Mouse (Mus musculus): Measurements from ENCODE around the gene Pex19. TPM values are rescaled to one million over a fixed set of nuclear protein-coding genes. Genes with fewer than 3 reads are reported as not detected.

Pex19 gene
- polyA plus RNA-seq, 1 experiment from 2014 or later, result 112 TPM

DNA sequence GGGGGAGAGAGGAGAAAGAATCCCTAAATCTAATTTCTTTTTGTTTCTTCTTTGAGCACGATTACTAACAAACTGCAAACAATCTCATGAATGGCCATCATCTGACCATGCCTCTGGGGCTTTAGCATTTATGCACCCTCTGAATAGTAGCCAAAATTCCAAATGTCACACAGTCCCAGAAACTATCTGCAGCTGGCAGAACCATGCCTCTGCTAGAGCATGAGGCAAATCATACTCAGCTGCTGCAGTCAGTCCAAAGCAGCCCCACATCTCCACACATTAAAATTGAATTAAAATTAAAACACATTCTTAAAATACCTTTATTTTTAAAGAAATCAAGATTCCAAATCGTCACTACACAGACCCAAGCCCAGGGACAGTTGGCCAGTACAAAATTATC is 13.6 kb downstream of the Pex19 start:
- H3K4me2 ChIP-seq, result no peak overlapping the region
- H3K27ac ChIP-seq, result no peak overlapping the region
- H3K4me3 ChIP-seq (replicated peaks), result no peak overlapping the region
- H3K4me1 ChIP-seq, result no peaks in the 10 kb centered on the region
- no peaks in the 10 kb centered on the region for H3K9me3 ChIP-seq
- H3K36me3 ChIP-seq, result peaks cover 5% of the 10 kb centered on the region; the same call in 1 of the 2 replicates
- ATAC-seq (ENCODE audit: insufficient read depth, low FRiP score, low read depth), result no peak
- 75% methylated on average over 2 of the region's 2 CpGs for WGBS
- no peaks in the 10 kb centered on the region for H3K27me3 ChIP-seq (replicated peaks)
- H3K9ac ChIP-seq, result no peak overlapping the region

DNA sequence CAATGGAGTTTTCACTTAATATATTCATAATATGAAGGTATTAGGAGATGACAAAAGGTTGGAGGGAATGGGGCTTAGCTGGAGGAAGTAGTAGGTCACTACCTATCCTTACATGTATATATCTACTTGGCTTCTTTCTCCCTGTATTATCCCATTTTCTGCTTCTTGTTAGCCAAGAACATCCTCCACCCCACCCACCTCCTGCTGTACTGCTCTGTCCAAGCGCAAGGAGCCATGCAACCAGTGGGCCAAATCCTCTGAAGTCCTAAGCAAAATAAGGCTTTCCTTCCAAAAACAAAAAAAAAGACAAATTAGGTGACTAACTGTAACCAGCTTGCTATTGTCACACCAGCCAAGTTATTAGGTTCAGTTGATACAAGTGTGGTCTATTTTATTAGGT is 14.3 kb downstream of the Pex19 start:
- H3K9ac ChIP-seq, result no peak overlapping the region
- H3K27ac ChIP-seq, result no peak overlapping the region
- no peak overlapping the region for H3K4me3 ChIP-seq (replicated peaks)
- no peak for ATAC-seq (ENCODE audit: insufficient read depth, low FRiP score, low read depth)
- WGBS, result 88% methylated on average over 1 of the region's 1 CpGs
- no peaks in the 10 kb centered on the region for H3K27me3 ChIP-seq (replicated peaks)
- peaks cover 1% of the 10 kb centered on the region; the same call in 1 of the 2 replicates for H3K36me3 ChIP-seq
- H3K4me2 ChIP-seq, result no peak overlapping the region
- no peaks in the 10 kb centered on the region for H3K9me3 ChIP-seq
- H3K4me1 ChIP-seq, result no peaks in the 10 kb centered on the region

DNA sequence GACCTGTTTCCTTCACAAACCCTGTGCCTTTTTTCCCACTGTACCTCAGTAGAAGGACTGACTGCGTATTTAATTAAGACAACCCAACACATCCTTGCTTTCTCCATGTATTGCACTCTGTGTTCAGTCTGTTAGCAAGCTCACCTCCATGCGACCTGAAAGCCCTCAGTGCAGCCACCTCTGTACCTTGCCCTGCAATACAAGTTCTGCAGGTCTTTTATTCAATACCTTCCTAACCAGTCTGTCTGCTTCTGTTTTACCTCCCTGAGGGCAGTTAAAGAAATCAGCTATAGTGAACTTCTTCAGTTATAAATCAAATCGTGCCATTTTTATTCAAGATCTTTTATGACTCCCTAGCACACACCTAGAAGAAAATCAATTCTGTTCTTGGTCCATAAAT is 15.0 kb downstream of the Pex19 start:
- 68% methylated on average over 3 of the region's 3 CpGs for WGBS
- Histone ChIP-seq H3K4me3 (replicated peaks) (no peak overlapping the region), H3K27ac (peak overlapping the region; percentile 36; the same call in 1 of the 2 replicates), H3K9me3 (no peaks in the 10 kb centered on the region), H3K36me3 (no peaks in the 10 kb centered on the region), H3K9ac (no peak overlapping the region), H3K4me1 (no peaks in the 10 kb centered on the region), H3K4me2 (no peak overlapping the region), H3K27me3 (replicated peaks) (no peaks in the 10 kb centered on the region)
- ATAC-seq (ENCODE audit: insufficient read depth, low FRiP score, low read depth), result peak; percentile 75

DNA sequence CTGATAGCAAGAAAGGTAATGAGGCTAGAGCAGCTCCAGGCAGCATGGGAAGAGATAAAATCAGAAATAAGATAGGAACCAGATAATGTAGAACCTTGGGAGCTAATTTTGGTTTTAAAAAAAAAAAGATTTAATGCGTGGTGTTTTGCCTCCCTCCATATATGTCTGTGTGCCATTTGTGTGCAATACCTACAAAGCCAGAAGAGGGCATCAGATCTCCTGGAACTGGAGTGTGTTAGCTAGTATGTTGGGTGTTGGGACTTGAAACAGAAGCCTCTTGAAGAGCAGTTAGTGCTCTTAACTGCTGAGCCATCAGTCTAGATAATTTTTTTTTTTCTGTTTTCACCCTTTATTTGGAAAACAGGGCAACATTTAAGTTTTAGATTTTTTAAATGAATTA is 17.0 kb downstream of the Pex19 start:
- no peaks in the 10 kb centered on the region for H3K4me1 ChIP-seq
- 25% methylated on average over 1 of the region's 1 CpGs for WGBS
- no peak overlapping the region for H3K4me2 ChIP-seq
- ATAC-seq (ENCODE audit: insufficient read depth, low FRiP score, low read depth), result no peak
- H3K27me3 ChIP-seq (replicated peaks), result no peaks in the 10 kb centered on the region
- no peak overlapping the region for H3K27ac ChIP-seq
- H3K4me3 ChIP-seq (replicated peaks), result no peak overlapping the region
- no peaks in the 10 kb centered on the region for H3K36me3 ChIP-seq
- no peak overlapping the region for H3K9ac ChIP-seq
- H3K9me3 ChIP-seq, result no peaks in the 10 kb centered on the region

DNA sequence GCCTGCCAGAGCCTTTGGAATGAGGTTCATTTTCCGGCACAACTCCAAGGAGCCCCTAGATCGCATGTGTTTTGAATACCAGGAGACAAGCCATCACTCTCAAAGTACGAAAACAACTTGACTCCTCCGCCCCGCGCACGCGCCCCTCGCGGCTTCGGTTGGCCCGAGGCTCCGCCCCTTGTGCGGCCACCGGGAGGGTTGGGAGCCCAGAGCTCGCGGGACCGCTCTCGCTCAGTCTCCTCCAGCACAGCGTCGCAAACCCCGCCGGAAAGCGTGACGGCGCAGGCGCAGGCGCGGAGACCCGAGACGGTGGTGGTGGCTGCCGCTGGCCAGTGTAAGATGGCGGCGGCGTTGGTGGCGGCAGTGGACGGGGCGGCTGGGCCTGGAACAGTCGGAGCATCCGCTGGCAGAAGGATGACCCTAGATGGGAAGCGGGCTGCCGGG is 21.3 kb downstream of the Pex19 start, which contains the start of gene Dcaf8:
TSS of gene Dcaf8 (plus strand) at position 250 of the 444 bp plus-strand sequence.
- Histone ChIP-seq H3K36me3 (peaks cover 16% of the 10 kb centered on the region; the same call in 1 of the 2 replicates), H3K4me1 (peaks cover 4% of the 10 kb centered on the region; the same call in 1 of the 2 replicates), H3K9me3 (no peaks in the 10 kb centered on the region), H3K27me3 (replicated peaks) (no peaks in the 10 kb centered on the region), H3K27ac (peak within 1 kb of the TSS; percentile 98), H3K4me3 (replicated peaks) (peak within 1 kb of the TSS; percentile 82), H3K4me2 (peak within 1 kb of the TSS; percentile 70), H3K9ac (peak within 1 kb of the TSS; percentile 94)
- peak; percentile 100 for ATAC-seq (ENCODE audit: insufficient read depth, low FRiP score, low read depth)
- under 1% methylated on average over 42 of the region's 42 CpGs for WGBS

DNA sequence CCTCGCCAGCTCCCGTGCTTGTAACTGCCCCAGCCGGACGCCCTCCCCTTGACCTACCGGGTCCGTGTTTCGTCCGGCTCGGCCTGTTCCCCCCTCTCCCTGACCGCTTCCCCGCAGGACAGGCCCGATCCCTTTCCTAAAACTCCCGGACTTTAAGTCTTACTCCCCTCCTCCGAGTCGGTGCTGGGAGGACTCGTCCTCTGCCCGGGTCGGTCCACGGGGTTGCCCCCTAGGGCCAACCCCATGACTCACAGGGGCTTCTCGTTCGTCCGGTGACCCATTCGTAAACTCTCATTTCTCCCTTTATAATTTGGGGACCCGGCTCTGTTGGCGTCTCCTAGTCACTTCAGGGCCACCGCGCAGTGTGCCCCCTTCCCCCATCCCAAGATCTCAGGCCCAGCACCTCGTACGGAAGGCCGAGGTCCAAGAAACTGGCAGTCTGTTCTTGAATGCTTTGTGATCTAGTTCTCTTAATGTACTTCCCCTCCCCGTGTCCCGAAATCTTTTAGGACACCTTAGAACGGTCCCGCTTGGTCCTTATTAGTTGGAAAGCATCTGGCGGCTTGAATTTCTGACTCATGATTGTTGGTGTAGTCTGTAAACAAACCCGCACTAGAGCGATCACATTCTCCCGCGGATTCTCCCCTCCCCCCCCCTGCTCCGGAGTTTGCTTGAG is 21.9 kb downstream of the Pex19 start:
- H3K4me2 ChIP-seq, result peak overlapping the region; percentile 70
- peaks cover 16% of the 10 kb centered on the region; the same call in 1 of the 2 replicates for H3K36me3 ChIP-seq
- peak overlapping the region; percentile 94 for H3K9ac ChIP-seq
- WGBS, result under 1% methylated on average over 40 of the region's 40 CpGs
- H3K27me3 ChIP-seq (replicated peaks), result no peaks in the 10 kb centered on the region
- no peaks in the 10 kb centered on the region for H3K9me3 ChIP-seq
- peak; percentile 57 for ATAC-seq (ENCODE audit: insufficient read depth, low FRiP score, low read depth)
- peaks cover 4% of the 10 kb centered on the region; the same call in 1 of the 2 replicates for H3K4me1 ChIP-seq
- peak overlapping the region; percentile 98 for H3K27ac ChIP-seq
- H3K4me3 ChIP-seq (replicated peaks), result peak overlapping the region; percentile 82

DNA sequence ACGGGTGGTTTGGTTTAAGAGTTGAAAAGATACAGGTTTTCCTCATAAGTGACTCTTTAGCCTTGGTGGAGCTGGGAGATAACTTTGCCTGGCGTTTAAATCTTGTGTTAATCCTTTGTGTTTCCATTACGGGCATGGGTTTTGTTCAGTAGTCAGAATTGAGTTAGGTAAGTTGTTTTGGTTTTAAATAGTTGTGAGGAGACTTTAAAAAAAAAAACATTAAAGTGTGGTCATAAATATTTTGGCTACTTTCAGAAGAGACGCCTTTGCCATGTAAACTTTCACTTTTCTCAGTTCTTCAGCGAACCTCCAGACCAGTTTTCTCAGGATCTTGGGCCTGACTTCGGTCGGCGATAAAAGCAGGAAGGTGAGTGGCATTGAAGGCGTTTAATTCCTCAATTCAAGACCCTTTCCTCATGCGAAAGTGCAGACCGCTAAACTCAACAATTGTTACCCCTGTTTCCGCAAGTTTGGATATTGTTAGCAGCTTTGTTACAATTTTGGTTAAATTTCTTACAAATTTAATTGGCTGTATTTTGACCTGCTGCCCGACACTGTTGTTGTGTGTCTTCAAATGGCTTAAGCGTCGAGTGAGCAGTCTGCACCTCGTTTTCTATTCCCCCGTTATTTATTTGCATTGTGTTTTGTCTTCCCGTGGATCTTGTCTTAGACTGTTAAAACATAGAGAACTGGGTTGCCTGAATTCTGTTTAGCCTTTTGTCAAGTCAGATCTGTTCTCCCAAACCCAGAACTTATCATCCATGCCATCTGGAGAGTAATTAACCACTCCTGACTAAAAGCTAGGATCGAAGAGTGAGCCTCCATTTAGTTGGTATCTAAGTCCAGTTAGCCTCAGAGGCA is 22.6 kb downstream of the Pex19 start:
- Histone ChIP-seq H3K27ac (peak overlapping the region; percentile 98), H3K9ac (peak overlapping the region; percentile 94), H3K36me3 (peaks cover 23% of the 10 kb centered on the region), H3K4me1 (peaks cover 4% of the 10 kb centered on the region; the same call in 1 of the 2 replicates), H3K27me3 (replicated peaks) (no peaks in the 10 kb centered on the region), H3K4me3 (replicated peaks) (peak overlapping the region; percentile 82), H3K4me2 (peak overlapping the region; percentile 70), H3K9me3 (no peaks in the 10 kb centered on the region)
- no peak for ATAC-seq (ENCODE audit: insufficient read depth, low FRiP score, low read depth)
- whole genome bisulfite sequencing, result 5% methylated on average over 19 of the region's 19 CpGs

DNA sequence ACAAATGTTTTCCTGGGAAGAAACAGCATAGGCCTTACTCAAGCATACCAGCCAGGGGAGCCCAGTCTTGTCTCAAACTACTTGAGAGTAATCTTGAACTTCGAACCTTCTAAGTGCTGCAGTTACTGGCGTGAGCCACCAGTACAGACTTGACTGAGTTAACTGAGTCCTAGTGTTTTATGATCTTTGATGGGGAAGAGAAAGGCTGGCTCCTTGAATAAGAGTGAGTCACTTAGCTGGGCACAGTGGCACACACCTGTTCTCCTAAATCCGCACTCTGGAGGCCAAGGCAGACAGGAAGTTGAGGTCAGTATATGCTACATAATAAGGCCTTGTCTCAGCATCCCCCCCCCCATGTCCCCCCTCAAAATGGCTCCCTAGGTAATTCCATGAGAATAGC is 28.0 kb downstream of the Pex19 start:
- H3K4me2 ChIP-seq, result no peak overlapping the region
- no peak overlapping the region for H3K9ac ChIP-seq
- no peaks in the 10 kb centered on the region for H3K27me3 ChIP-seq (replicated peaks)
- peaks cover 4% of the 10 kb centered on the region; the same call in 1 of the 2 replicates for H3K4me1 ChIP-seq
- H3K4me3 ChIP-seq (replicated peaks), result no peak overlapping the region
- ATAC-seq (ENCODE audit: insufficient read depth, low FRiP score, low read depth), result no peak
- H3K36me3 ChIP-seq, result peaks cover 37% of the 10 kb centered on the region
- whole genome bisulfite sequencing, result 89% methylated on average over 3 of the region's 3 CpGs
- H3K9me3 ChIP-seq, result no peaks in the 10 kb centered on the region
- no peak overlapping the region for H3K27ac ChIP-seq

DNA sequence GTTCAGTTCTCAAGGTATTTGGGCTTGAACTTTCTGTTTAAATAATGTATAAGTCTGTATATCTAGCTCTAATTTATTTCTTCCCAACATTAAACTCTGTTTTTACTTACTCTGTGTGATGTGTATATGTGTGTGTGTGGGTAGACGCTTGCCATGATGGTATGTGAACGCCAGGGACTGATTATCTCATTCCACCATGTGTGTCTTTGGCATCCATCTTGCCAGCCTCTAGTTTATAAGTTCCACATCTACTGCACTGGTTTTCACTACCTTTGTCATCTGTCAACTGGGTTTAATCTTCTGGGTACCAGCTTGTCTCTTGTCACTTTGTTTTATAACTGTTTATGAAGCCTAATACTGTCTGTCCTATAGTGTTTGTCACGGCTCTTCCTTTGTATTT is 29.0 kb downstream of the Pex19 start:
- Histone ChIP-seq H3K27me3 (replicated peaks) (no peaks in the 10 kb centered on the region), H3K9me3 (no peaks in the 10 kb centered on the region), H3K27ac (no peak overlapping the region), H3K9ac (no peak overlapping the region), H3K4me3 (replicated peaks) (no peak overlapping the region), H3K36me3 (peaks cover 37% of the 10 kb centered on the region), H3K4me1 (peaks cover 4% of the 10 kb centered on the region; the same call in 1 of the 2 replicates), H3K4me2 (no peak overlapping the region)
- ATAC-seq (ENCODE audit: insufficient read depth, low FRiP score, low read depth), result no peak
- WGBS, result 84% methylated on average over 3 of the region's 3 CpGs

DNA sequence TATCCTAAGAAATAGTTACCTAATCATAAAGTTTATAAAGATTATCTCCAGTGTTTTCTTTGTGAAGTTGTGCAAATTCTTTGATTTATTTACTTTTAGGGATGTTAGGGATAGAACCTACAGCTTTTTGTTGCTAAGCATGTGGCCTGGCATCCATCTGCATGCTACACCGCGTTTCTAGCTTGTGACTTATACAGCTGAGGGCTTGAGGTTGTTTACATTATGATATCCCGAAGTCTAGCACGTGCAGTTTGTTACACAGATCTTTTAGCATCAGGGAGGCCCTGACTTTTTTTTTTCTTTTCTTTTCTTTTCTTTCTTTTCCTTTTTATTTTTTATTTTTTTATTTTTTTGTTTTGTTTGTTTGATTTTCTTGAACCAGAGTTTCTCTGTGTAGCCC is 33.4 kb downstream of the Pex19 start:
- Histone ChIP-seq H3K4me2 (no peak overlapping the region), H3K36me3 (peaks cover 7% of the 10 kb centered on the region; the same call in 1 of the 2 replicates), H3K27ac (no peak overlapping the region), H3K9me3 (no peaks in the 10 kb centered on the region), H3K27me3 (replicated peaks) (no peaks in the 10 kb centered on the region), H3K4me1 (no peaks in the 10 kb centered on the region), H3K9ac (no peak overlapping the region), H3K4me3 (replicated peaks) (no peak overlapping the region)
- WGBS, result 18% methylated on average over 4 of the region's 4 CpGs
- ATAC-seq (ENCODE audit: insufficient read depth, low FRiP score, low read depth), result peak; percentile 62; the same call in 1 of the 2 replicates

DNA sequence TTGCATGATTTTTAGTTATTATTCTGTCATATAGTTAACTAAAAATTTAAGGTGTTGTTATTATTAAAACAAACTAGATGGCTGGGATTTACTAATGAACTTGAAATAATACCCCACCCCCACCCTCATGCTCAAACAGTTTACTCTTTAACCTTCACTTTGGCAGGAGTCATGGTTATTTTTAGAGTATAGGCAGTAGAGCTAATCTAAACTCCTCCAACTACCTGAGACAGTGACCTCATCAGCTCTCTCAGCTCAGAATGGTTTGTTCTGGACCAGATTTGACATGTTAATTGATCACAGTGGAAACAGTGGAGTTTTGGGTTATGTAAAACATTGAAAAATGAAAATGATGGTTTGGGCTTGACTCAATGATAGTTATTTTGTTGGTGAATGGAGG is 34.0 kb downstream of the Pex19 start:
- Histone ChIP-seq H3K9me3 (no peaks in the 10 kb centered on the region), H3K4me3 (replicated peaks) (no peak overlapping the region), H3K27ac (no peak overlapping the region), H3K4me1 (no peaks in the 10 kb centered on the region), H3K27me3 (replicated peaks) (no peaks in the 10 kb centered on the region), H3K4me2 (no peak overlapping the region), H3K36me3 (peaks cover 7% of the 10 kb centered on the region; the same call in 1 of the 2 replicates), H3K9ac (no peak overlapping the region)
- no peak for ATAC-seq (ENCODE audit: insufficient read depth, low FRiP score, low read depth)

DNA sequence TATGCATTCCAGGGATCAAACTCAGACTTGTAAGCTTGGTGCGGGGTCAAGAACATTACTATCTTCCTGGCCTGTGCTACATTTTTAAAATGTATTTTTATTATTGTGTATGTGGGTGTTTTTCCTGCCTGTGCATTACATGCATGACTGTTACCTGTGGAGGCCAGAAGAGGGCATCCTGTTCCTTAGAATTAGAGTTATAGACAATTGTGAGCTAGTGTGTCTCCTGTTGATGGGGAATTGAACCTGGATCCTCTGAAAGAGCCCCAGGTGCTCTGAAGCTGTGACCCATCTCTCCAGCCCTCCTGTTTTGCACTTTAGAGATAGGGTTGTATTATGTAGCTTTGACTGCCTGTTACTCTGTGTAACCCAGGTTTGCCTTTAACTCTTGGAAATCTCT is 35.5 kb downstream of the Pex19 start:
- no peaks in the 10 kb centered on the region for H3K9me3 ChIP-seq
- H3K36me3 ChIP-seq, result 0 out of 2 replicates have a peak, but pooled peaks cover 6% of the 10 kb centered on the region
- no peak for ATAC-seq (ENCODE audit: insufficient read depth, low FRiP score, low read depth)
- WGBS, result 90% methylated on average over 1 of the region's 1 CpGs
- no peaks in the 10 kb centered on the region for H3K27me3 ChIP-seq (replicated peaks)
- H3K27ac ChIP-seq, result no peak overlapping the region
- no peak overlapping the region for H3K9ac ChIP-seq
- H3K4me2 ChIP-seq, result no peak overlapping the region
- H3K4me3 ChIP-seq (replicated peaks), result no peak overlapping the region
- H3K4me1 ChIP-seq, result no peaks in the 10 kb centered on the region

Measured in stomach, embryonic 15.5 days (tissue).